Mouse (Mus musculus): ENCODE measurements around the gene Phb2. TPM values are rescaled to one million over a fixed set of nuclear protein-coding genes. Genes with fewer than 3 reads are reported as not detected.
A peak's percentile ranks its signal among the peaks of the same experiment; 100 is the strongest.

Gene Phb2
- polyA plus RNA-seq, 2 experiments from 2014 or later, result 72.2 to 87.3 TPM

- peak; percentile 67 for ATAC-seq
Observed at GRCm38 (mm10) chr6:124750405-124750804, 38.3 kb downstream of the Phb2 start.

- ATAC-seq, result no peak
Observed at GRCm38 (mm10) chr6:124753861-124754260, 41.7 kb downstream of the Phb2 start.

GRCm38 (mm10) chr6:124755306-124755705 lies 43.2 kb downstream of the Phb2 start:
- no peak for ATAC-seq

- ATAC-seq, result peak; percentile 33
Observed at GRCm38 (mm10) chr6:124755831-124756595, 43.9 kb downstream of the Phb2 start, which contains the start of the genes Gm45234 and Atn1. Gene Gm45234, minus strand, starts transcription at chr6:124756021. Gene Atn1, minus strand, starts transcription at chr6:124756524.

GRCm38 (mm10) chr6:124756652-124757350 lies 44.7 kb downstream of the Phb2 start:
- ATAC-seq, result peak; percentile 25

- ATAC-seq, result no peak
Observed at GRCm38 (mm10) chr6:124757351-124757880, 45.3 kb downstream of the Phb2 start.

GRCm38 (mm10) chr6:124757909-124758848 lies 46.0 kb downstream of the Phb2 start:
- no peak for ATAC-seq

GRCm38 (mm10) chr6:124758849-124759232 lies 46.7 kb downstream of the Phb2 start:
- ATAC-seq, result no peak

GRCm38 (mm10) chr6:124759259-124759658 lies 47.1 kb downstream of the Phb2 start:
- ATAC-seq, result peak; percentile 61

GRCm38 (mm10) chr6:124765951-124766350 lies 53.8 kb downstream of the Phb2 start:
- no peak for ATAC-seq

Other genes starting within 250 kb of the Phb2 start
- gene Clstn3, start 247.5 kb upstream of the Phb2 start, polyA plus RNA-seq (2017; shearing (Covaris generic)), result not detected
- not detected for gene C1rl, start 219.2 kb upstream of the Phb2 start, polyA plus RNA-seq (2017; shearing (Covaris generic))
- gene C1ra, start 199.9 kb upstream of the Phb2 start, polyA plus RNA-seq (2017; shearing (Covaris generic)), result under 1 TPM in 1 of 2 experiments, not detected in 1; 0.57 TPM
- not detected for gene C1s1, start 170.0 kb upstream of the Phb2 start, polyA plus RNA-seq (2017; shearing (Covaris generic))
- gene C1rb, start 142.0 kb upstream of the Phb2 start, polyA plus RNA-seq (2017; shearing (Covaris generic)), result not detected
- not detected for gene C1s2, start 76.3 kb upstream of the Phb2 start, polyA plus RNA-seq (2017; shearing (Covaris generic))
- 10 to 100 TPM; 24.3 to 25.9 TPM for gene Lpcat3, start 49.3 kb upstream of the Phb2 start, polyA plus RNA-seq (2017; shearing (Covaris generic))
- 100 to 1,000 TPM; 401 to 440 TPM for gene Emg1, start 158 bp upstream of the Phb2 start, polyA plus RNA-seq (2017; shearing (Covaris generic))
- gene Ptpn6, start 26.4 kb downstream of the Phb2 start, polyA plus RNA-seq (2017; shearing (Covaris generic)), result 100 to 1,000 TPM; 138 to 144 TPM
- 100 to 1,000 TPM; 529 to 630 TPM for gene Grcc10, start 29.0 kb downstream of the Phb2 start, polyA plus RNA-seq (2017; shearing (Covaris generic))
- not detected for gene Gm45234, start 43.7 kb downstream of the Phb2 start, polyA plus RNA-seq (2017; shearing (Covaris generic))
- gene Atn1, start 44.2 kb downstream of the Phb2 start, polyA plus RNA-seq (2017; shearing (Covaris generic)), result 1 to 10 TPM; 3.3 to 5.7 TPM
- gene Eno2, start 57.3 kb downstream of the Phb2 start, polyA plus RNA-seq (2017; shearing (Covaris generic)), result 1 to 10 TPM; 4.4 to 4.7 TPM
- gene Lrrc23, start 67.4 kb downstream of the Phb2 start, polyA plus RNA-seq (2017; shearing (Covaris generic)), result under 1 TPM; 0.61 to 0.73 TPM
- gene Spsb2, start 96.3 kb downstream of the Phb2 start, polyA plus RNA-seq (2017; shearing (Covaris generic)), result 1 to 10 TPM; 1.5 to 2.1 TPM
- gene Tpi1, start 102.0 kb downstream of the Phb2 start, polyA plus RNA-seq (2017; shearing (Covaris generic)), result 10 to 100 TPM; 68.9 to 93.3 TPM
- 10 to 100 TPM; 58.3 to 86.0 TPM for gene Usp5, start 117.1 kb downstream of the Phb2 start, polyA plus RNA-seq (2017; shearing (Covaris generic))
- 10 to 100 TPM; 43.4 to 57.7 TPM for gene Cdca3, start 117.2 kb downstream of the Phb2 start, polyA plus RNA-seq (2017; shearing (Covaris generic))
- gene Gnb3, start 127.9 kb downstream of the Phb2 start, polyA plus RNA-seq (2017; shearing (Covaris generic)), result under 1 TPM in 1 of 2 experiments, not detected in 1; 0.19 TPM
- not detected for gene P3h3, start 145.4 kb downstream of the Phb2 start, polyA plus RNA-seq (2017; shearing (Covaris generic))
- under 1 TPM in 1 of 2 experiments, not detected in 1; 0.21 TPM for gene Gpr162, start 151.6 kb downstream of the Phb2 start, polyA plus RNA-seq (2017; shearing (Covaris generic))
- gene Cd4, start 175.9 kb downstream of the Phb2 start, polyA plus RNA-seq (2017; shearing (Covaris generic)), result 100 to 1,000 TPM; 240 to 401 TPM
- gene Lag3, start 199.4 kb downstream of the Phb2 start, polyA plus RNA-seq (2017; shearing (Covaris generic)), result 10 to 100 TPM; 23.5 to 30.2 TPM
- gene Ptms, start 207.8 kb downstream of the Phb2 start, polyA plus RNA-seq (2017; shearing (Covaris generic)), result 10 to 100 TPM; 12.0 to 12.8 TPM
- gene Mlf2, start 219.1 kb downstream of the Phb2 start, polyA plus RNA-seq (2017; shearing (Covaris generic)), result 10 to 100 TPM; 46.7 to 70.4 TPM